Mouse (Mus musculus) testis, postnatal 14 days (tissue): ENCODE measurements around the gene Cipc.

Source experiments
- DNase-seq: peaks from one replicate; pipeline ENCODE4 v3.0.0; 2021; ENCODE audit warnings: low spot score

The Cipc gene

DNA sequence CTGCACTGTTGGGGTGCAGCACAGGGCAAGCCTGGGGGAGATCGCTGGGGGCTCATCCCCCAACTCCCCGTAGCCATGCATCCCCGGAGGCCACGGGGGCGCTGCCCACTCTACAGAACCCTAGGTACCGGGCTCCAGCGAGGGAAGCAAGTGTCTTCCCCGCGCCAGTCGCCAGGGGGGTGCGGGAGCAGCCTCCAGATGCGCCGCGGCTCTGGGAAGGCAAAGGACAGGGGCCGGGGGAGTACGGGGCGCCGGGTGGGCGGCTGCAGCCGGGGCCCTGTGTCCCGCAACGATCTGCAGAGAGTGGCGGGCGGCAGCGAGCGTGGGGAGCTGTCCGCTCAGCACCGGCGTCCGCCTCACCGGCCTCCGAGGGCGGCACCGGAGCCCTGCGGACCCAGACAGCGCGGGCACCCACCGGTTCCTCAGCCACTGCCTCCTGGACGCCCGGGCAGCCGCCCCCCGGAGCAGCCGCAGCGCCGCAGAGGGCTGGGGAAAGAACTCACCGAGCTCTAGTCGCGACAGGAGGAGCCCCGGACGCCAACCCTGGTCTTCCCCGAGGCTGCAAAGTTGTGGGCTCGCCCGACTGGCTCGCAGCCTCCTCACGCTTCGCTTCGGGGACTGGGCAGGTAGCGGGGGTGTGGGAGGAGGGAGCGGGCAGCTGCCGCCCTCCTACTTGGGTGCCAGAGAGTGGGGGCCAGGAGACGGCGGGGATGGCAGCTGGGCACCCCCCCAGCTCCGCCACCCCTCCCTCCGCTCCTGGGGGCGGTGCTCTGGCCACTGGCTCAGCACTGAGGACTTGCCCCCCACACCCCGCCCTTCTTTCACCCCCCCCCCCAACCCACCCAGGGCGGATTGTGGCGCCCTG is 43.3 kb downstream of the Cipc start, which contains the start of gene Zdhhc22:
Gene Zdhhc22, minus strand, starts transcription at position 541 of the 865 bp plus-strand sequence.
- DNase-seq = no peak

DNA sequence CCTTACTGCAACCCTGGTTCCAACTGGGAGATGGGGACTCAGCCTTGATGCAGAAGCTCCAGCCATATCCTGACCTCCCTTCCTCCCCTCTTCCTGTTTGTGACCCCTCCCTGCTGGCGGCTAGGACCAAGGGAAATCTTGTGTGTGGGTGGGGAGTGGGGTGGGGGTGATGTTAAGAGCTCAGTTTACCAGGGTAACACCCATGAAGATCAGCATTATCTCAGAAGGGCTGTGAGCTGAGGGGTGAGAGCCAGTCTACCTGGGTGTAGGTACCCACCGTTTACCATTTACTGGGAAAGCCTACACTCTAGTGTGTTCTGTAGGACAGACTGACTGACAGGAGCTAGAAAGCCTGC is 43.9 kb downstream of the Cipc start:
- DNase-seq = no peak

- no peak for DNase-seq
Observed at GRCm38 (mm10) chr12:86994166-86994565, 47.3 kb downstream of the Cipc start.

DNA sequence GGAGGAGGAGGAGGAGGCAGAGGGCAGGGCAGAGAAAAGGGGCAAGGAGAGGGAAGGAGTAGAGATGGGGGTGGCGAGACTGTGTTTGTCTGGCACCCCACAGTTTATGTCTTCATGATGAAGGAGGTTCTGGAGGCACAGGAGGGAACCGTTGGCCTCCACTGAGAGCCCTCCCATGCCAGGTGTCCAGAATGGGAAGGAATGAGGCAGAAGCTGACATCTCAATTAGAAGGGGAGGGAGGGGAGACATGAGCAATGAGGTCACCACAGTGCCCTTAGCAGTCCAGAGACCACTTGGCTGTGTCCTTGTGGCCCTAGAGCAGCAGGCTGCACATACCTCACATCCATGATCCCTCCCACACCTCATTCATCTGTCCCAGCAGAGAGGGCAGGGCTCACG is 47.9 kb downstream of the Cipc start:
- DNase-seq = no peak

DNA sequence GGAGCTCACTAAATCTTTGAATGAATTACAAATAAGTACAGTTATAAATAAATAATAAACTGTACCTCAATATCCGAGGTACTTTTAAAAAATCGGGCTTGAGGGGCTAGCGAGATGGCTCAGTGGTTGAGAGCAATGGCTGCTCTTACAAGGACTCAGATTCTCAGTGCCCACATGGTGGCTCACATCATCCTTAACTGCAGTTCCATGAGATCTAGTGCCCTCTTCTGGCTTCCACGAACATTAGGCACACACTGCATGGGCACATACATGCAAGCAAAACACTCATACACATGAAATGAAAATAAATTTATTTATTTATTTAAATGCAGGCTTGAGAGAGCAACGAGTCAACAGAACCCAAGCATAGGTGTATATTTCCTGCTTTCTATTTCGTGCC is 49.1 kb downstream of the Cipc start:
- no peak for DNase-seq

- DNase-seq = no peak
Observed at GRCm38 (mm10) chr12:86998699-86999098, 51.9 kb downstream of the Cipc start.

GRCm38 (mm10) chr12:86999283-86999820 is 52.5 kb downstream of the Cipc start:
- DNase-seq = no peak

DNA sequence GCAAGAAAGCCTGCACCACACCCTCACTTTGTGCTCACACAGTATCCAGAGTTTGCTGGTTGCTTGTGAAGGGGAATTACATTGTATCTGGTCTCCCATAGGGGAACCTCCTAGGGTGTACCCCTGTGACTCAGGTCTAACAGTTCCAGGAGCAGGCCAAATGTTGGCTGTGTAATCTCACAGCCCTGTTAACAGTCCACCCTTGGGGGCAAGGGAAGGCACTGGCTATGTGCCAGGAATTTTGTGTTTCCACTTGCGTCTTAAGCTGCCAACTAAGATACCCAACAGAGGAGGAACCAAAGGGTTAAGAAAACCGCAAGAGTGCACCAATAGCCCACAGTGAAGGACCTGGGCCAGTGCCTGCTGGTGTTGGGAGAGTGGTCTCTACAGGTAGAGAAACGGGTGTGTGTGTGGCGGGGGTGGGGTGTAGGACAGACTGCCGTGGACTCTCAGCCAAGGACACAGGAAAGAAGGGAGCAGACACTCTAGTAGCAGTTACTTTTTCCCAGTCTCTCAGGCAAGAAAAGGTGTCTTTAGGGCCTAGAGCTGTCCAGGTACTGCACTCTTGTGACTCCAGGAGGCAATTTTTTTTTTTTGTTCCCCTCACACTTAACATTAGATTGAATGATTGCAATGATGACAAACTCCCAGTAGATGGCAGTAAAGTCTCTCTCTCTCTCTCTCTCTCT is 53.5 kb downstream of the Cipc start:
- no peak for DNase-seq

DNA sequence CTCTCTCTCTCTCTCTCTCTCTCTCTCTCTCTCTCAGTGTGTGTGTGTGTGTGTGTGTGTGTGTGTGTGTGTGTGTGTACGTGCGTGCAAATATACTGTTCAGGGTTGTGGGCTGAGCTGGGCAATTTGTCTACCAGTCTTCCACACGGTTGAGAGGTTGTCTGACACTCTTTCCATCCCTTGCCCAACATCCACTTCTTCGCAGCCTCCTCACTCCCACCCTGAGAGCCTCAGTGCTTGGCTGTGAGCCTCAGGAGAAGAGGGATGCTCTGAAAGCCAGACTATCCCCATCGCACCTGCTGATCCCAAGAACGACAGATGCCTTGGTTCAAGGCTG is 54.0 kb downstream of the Cipc start:
- DNase-seq = no peak

DNA sequence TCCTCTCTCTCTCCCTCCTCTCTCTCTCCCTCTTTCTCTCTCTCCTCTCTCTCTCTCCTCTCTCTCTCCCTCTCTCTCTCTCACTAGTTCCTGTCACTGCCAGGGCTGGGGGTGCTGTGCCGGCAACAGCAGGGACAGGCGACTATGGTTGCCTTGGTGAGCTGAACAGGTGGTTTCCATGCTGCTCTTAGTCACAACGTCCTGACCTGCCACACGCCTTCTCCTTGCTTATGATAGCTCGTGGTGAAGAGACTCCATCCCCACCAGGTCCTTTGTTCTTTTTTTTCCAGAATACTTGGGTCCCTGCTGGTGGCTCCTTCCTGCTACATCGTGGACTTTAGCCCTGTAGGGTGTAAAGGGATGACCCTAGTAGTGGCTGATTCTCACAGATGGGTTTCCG is 55.4 kb downstream of the Cipc start:
- DNase-seq = no peak

GRCm38 (mm10) chr12:87002815-87003214 is 56.0 kb downstream of the Cipc start:
- no peak for DNase-seq

DNA sequence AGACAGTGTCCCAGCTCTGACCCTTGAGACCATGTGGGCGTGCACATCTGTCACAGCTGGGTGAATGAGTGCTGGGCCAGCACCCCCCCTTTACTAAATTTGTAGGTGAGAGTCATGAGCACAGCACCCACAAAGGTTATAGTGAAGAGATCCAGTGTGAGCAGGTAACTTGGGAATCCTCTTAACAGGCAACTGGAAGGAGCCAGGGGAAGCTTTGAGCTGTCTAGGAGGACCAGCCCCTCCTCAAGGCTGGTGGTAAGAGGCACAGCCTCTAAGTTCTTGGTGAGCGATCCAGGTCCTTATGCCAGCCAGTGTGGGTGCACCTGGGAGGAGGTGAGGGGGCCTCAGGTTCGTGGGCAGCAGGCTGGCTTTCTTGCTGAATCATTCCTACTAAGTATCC is 56.8 kb downstream of the Cipc start:
- no peak for DNase-seq

- no peak for DNase-seq
Observed at GRCm38 (mm10) chr12:87004596-87004995, 57.8 kb downstream of the Cipc start.
